Mouse (Mus musculus) c-Kit-positive CD71-negative TER-119-negative erythroid progenitor cells, embryonic 14.5 days (primary cell): ENCODE data around the gene Rbm47.

ENCODE experiments used
- DNase-seq: peaks from one replicate; pipeline ENCODE4 v3.0.0-alpha.2; 2013; ENCODE audit warnings: low read depth

Rbm47 gene

GRCm38 (mm10) chr5:66165748-66166147 is 7.2 kb downstream of the Rbm47 start:
- no peak for DNase-seq

GRCm38 (mm10) chr5:66156431-66156962 is 16.4 kb downstream of the Rbm47 start:
- DNase-seq = no peak

- DNase-seq = no peak
These were observed 18.3 kb downstream of the Rbm47 start for GRCm38 (mm10) chr5:66154616-66155015.

- DNase-seq = no peak
These were observed 19.4 kb downstream of the Rbm47 start for GRCm38 (mm10) chr5:66153486-66153885.

- no peak for DNase-seq
These were observed 21.4 kb downstream of the Rbm47 start for GRCm38 (mm10) chr5:66151301-66152188.

GRCm38 (mm10) chr5:66150706-66151300 is 22.1 kb downstream of the Rbm47 start:
- DNase-seq = no peak

- no peak for DNase-seq
These were observed 22.7 kb downstream of the Rbm47 start for GRCm38 (mm10) chr5:66150106-66150705.

- DNase-seq = no peak
These were observed 23.3 kb downstream of the Rbm47 start for GRCm38 (mm10) chr5:66149571-66149970.

- no peak for DNase-seq
These were observed 23.8 kb downstream of the Rbm47 start for GRCm38 (mm10) chr5:66149111-66149510.

GRCm38 (mm10) chr5:66147313-66147712 is 25.6 kb downstream of the Rbm47 start:
- no peak for DNase-seq

- no peak for DNase-seq
These were observed 27.3 kb downstream of the Rbm47 start for GRCm38 (mm10) chr5:66145583-66145982.

- DNase-seq = no peak
These were observed 29.6 kb downstream of the Rbm47 start for GRCm38 (mm10) chr5:66143093-66144032.

GRCm38 (mm10) chr5:66141474-66141873 is 31.4 kb downstream of the Rbm47 start:
- no peak for DNase-seq

GRCm38 (mm10) chr5:66139634-66140295 is 33.2 kb downstream of the Rbm47 start:
- DNase-seq = no peak

- DNase-seq = no peak
These were observed 33.7 kb downstream of the Rbm47 start for GRCm38 (mm10) chr5:66139171-66139570.

- no peak for DNase-seq
These were observed 34.3 kb downstream of the Rbm47 start for GRCm38 (mm10) chr5:66138597-66138996.

GRCm38 (mm10) chr5:66137250-66137649 is 35.7 kb downstream of the Rbm47 start:
- no peak for DNase-seq

GRCm38 (mm10) chr5:66135853-66136210 is 37.1 kb downstream of the Rbm47 start:
- no peak for DNase-seq

GRCm38 (mm10) chr5:66135161-66135852 is 37.6 kb downstream of the Rbm47 start:
- no peak for DNase-seq

- DNase-seq = no peak
These were observed 38.3 kb downstream of the Rbm47 start for GRCm38 (mm10) chr5:66134578-66134977.

- DNase-seq = no peak
These were observed 44.0 kb downstream of the Rbm47 start for GRCm38 (mm10) chr5:66128948-66129347.
